Mouse (Mus musculus): ENCODE data around the gene Astn1.
A peak's percentile ranks its signal among the peaks of the same experiment; 100 is the strongest.

The Astn1 gene

DNA sequence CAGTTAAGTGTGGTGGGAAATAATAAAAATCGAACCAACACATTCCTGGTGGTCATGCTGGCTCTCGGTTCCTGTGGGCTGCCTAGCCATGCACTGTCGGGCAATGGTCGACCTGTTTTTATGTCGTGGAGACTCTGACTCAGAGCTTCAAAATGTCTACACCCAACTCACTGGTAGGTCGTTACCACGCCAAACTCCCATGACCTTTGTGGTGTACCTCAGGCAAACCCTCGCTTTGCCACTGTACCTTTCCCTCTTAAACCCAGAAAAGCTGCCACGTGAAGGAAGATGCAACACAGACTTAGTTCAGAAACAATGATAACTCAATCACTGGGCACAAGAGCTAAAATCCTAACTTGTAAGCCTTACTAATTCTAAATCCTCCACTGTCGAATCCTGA, 244.3 kb downstream of the Astn1 start:
- DNase-seq (ENCODE audit: extremely low spot score, low read depth, low spot score), result no peak

- no peak for DNase-seq (ENCODE audit: extremely low spot score, low read depth, low spot score)
These were observed 245.1 kb downstream of the Astn1 start for GRCm38 (mm10) chr1:158607201-158607600.

- DNase-seq (ENCODE audit: extremely low spot score, low read depth, low spot score), result no peak
These were observed 253.1 kb downstream of the Astn1 start for GRCm38 (mm10) chr1:158615202-158615601.

DNA sequence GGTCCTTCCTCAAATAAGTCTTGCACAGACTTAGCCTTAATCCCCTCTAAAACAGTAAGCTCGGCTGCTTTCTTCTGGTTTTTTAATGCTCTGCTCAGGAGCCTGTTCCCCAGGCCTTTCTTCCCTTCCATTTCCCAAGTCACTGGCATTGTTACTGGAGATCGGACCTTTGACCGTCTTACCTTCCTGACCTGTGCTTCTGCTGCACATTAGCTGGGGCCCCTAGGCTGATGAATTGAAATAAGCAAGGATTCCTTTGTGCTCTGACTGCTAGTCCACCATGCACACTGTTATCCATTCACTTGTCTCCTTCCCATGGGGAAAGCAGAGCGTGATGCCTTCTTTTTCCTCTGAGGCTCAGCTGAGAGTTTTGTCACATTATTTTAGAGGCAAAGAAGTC, 255.9 kb downstream of the Astn1 start:
- no peak for DNase-seq (ENCODE audit: extremely low spot score, low read depth, low spot score)

DNA sequence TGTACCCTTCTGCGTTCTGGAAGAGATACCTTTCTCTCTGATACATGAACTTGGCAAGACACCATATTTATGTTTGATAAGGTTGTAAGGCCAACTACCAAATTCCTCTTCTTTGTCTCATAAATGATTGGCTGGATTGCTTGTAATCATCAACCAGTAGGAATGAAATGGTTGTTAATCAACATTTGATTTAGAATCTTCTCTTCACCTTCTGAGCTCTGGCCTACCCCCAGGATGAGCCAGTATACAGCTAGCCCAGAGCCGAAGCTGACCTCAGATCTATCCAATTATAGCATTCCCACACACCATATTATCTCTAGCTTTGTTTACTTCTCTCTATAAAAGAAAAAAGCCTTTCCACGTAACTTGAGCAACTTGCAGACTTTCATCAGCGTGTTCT, 270.9 kb downstream of the Astn1 start:
- DNase-seq (ENCODE audit: extremely low spot score, low read depth, low spot score), result no peak

GRCm38 (mm10) chr1:158633441-158633840, 271.4 kb downstream of the Astn1 start:
- DNase-seq (ENCODE audit: extremely low spot score, low read depth, low spot score), result no peak

DNA sequence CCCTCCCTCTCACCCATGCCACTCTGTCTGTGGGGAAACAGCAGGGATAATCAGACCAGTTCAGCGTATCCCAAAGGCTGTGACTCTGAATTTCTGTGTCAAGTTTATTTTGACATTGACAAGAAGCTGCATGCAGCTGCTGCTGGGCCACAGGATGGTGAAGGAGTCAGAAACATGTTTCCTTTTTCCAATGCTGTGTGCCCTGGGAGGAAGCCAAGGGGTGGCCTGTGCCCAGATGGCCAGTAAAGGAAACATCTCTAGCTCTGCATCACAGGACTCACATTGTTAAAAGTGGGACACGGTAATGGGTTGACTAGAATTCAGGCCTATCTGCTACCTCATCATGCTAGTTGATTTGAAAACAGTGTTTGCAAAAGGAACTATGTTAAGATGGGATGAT, 279.2 kb downstream of the Astn1 start:
- no peak for DNase-seq (ENCODE audit: extremely low spot score, low read depth, low spot score)

DNA sequence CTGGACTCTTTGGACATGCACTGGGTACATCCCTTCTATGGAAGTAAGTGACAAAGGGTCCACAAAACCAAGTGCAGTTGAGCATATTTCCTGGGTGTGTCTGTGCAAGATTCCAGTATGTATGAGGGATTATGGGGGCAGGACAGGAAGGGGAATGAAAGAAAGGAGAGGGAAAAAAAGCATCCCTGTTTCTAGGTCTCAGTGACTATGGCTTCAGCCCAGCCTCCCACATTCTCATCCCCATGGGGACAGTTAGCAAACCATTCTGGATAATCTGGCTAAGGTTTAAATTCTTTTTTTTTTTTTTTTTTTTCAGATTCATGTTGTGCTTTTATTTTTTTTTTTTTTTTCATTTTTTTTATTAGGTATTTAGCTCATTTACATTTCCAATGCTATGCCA, 280.2 kb downstream of the Astn1 start:
- no peak for DNase-seq (ENCODE audit: extremely low spot score, low read depth, low spot score)

DNA sequence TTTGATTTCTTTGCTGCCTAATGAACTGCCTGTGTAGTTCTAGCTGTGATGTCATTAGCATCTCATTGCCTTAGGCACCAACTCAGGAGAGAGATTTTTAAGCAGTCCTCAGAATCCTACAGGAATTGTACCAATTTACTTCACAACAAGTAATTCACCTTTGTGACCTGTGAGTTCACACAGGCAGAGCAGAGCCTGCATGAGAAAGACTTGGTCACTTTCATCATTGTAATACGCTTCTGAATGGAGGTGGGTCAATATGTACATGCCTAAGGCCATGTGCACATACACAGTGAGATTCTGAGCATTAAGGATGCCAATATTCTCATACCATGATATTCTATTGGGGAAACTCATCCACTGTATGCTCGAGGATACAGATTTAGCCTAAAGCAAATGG, 290.7 kb downstream of the Astn1 start:
- no peak for DNase-seq (ENCODE audit: extremely low spot score, low read depth, low spot score)

GRCm38 (mm10) chr1:158653808-158654520, 291.9 kb downstream of the Astn1 start:
- DNase-seq (ENCODE audit: extremely low spot score, low read depth, low spot score), result peak; percentile 67

GRCm38 (mm10) chr1:158654571-158655205, 292.6 kb downstream of the Astn1 start:
- peak; percentile 5 for DNase-seq (ENCODE audit: extremely low spot score, low read depth, low spot score)

DNA sequence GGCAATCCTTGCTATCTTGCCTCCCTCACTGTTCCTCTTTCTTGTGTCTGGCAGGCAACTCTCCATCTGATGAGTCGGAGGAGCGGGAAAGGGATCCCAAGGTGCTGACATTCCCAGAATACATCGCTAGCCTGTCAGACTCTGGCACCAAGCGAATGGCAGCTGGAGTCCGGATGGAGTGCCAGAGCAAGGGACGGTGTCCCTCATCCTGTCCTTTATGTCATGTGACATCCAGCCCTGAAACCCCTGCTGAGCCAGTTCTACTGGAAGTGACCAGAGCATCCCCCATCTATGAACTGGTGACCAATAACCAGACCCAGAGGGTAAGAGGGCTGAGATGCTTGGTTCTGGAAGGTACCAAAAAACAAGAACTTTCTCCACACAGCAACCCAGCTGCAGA, 294.9 kb downstream of the Astn1 start:
- no peak for DNase-seq (ENCODE audit: extremely low spot score, low read depth, low spot score)

GRCm38 (mm10) chr1:158666001-158666400, 303.9 kb downstream of the Astn1 start:
- DNase-seq (ENCODE audit: extremely low spot score, low read depth, low spot score), result no peak

GRCm38 (mm10) chr1:158669971-158670592, 308.0 kb downstream of the Astn1 start:
- peak; percentile 50 for DNase-seq (ENCODE audit: extremely low spot score, low read depth, low spot score)

GRCm38 (mm10) chr1:158687726-158688125, 325.7 kb downstream of the Astn1 start:
- DNase-seq (ENCODE audit: extremely low spot score, low read depth, low spot score), result no peak

GRCm38 (mm10) chr1:158697423-158697822, 335.4 kb downstream of the Astn1 start:
- DNase-seq (ENCODE audit: extremely low spot score, low read depth, low spot score), result no peak

DNA sequence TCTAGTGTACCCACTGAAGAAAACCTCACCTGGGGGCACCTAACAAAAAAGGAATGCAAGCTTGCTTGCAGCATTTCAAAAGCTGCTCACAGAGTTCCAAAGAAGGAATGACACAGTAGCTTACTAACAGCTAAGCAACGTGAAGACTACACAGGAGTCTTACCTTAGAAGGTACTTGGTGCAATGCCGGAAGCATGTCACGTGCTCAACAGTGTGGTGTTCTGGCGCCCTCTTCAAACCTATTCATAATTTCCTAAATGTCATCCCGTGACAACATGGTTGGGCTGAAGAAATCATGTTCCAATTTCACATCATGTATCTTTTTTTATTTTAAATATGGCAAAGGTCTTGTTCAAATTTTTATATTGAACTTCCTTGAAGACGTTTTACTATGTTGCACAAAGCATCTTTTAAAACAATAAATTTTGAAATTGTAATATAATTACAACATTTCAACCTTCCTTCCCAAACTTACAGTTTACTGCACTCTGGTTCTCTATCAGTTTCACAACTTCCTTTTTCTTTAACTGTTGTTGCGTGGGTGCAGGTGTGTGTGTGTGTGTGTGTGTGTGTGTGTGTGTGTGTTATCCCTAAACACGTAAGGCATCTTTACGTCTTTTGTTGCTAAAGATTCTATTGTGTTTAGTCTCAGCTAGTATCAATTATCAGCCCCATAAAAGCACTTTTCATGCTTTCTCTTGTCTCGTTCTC, 335.9 kb downstream of the Astn1 start:
- no peak for DNase-seq (ENCODE audit: extremely low spot score, low read depth, low spot score)

- no peak for DNase-seq (ENCODE audit: extremely low spot score, low read depth, low spot score)
These were observed 337.2 kb downstream of the Astn1 start for GRCm38 (mm10) chr1:158699276-158699675.

DNA sequence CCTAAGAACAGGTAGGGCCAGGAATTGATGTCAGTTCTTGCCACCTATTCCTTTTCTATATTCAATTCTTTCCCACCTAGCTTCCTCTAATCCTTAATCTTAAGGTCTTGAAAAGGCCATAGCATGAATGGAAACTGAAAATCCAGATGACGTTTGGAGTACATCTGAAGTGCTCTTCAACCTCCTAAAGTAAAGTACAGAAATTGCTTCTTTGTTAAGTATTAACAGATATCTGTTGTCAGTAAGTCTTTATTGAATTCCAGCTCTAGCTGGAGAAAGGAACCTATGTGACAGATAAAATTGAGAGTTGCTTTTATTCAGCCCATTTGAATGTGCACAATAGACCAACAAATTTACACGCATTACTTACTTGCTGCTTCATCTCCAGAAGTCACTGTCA, 338.1 kb downstream of the Astn1 start:
- DNase-seq (ENCODE audit: extremely low spot score, low read depth, low spot score), result no peak

- no peak for DNase-seq (ENCODE audit: extremely low spot score, low read depth, low spot score)
These were observed 339.3 kb downstream of the Astn1 start for GRCm38 (mm10) chr1:158701336-158701735.

DNA sequence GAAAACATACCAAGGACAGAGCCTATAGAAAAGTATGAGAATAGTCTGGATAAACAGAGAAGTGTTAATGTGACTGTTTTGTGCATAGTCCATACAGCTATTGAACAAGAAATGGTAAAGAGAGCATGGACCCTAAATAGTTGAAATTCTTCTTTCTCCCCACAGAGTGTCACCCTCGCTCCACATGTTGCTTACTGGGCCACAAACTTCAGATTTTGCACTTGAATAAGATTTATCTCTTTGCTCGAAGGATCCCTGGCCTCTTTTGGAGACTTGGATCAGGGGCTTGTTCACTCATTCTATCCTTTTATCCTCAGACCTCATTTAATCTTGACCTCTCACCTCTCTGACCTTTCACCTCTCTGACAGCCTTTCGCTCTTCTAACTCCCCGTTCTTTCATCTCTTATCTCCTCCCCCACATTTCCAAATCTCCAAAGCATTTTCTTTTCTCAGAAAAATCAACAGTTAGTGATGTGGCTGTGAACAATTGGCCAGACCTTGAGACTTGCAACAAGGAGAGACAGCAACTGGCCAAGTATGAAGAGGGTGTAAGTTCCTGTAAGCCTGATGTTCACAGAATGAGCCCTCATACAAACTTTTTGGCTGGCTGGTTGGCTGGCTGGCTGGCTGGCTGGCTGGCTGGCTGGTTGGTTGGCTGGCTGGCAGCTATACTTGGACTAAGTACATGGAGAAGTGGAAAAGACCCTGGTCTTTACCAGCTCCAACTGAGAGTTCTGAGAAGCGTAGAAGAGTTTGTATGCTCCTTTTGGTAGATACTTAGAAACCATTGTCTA, 351.4 kb downstream of the Astn1 start:
- peak; percentile 1 for DNase-seq (ENCODE audit: extremely low spot score, low read depth, low spot score)
